ENCODE assay signal across 7 mouse cellular contexts in the genomic region with DNA sequence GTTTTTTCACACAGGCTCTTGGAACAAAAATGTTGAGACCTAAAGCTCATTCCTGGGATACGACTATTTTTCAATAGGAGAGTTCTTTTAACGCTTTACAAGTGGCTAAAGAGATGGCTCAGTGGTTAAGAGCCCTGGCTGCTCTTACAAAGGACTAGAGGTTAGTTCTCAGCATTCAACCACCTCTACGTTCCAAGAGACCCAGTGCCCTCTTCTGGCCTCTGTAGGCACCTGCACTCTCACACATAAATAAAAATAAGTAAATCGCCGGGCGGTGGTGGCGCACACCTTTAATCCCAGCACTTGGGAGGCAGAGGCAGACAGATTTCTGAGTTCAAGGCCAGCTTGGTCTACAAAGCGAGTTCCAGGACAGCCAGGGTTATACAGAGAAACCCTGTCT.
DNase-seq lines count a peak whose midpoint lies in the region; ATAC-seq and TF ChIP-seq lines count a peak whose summit lies in the region.
"Not testable (repeated sequence)": the region's sequence is repeated elsewhere in the genome, so short reads cannot be mapped to it uniquely, and the experiment has no call there.

No protein-coding gene starts in this region.

- not testable (repeated sequence) for H3K4me3 ChIP-seq in ES-Bruce4 (ENCODE audit: low read depth, low read length); ES-E14 (ENCODE audit: insufficient read depth in 1 of 2, low read depth in 1 of 2, low read length in 2 of 2, poor library complexity in 1 of 2, severe bottlenecking in 1 of 2); liver, adult 2 months (ENCODE audit: insufficient read depth, low read depth, low read length); stomach, postnatal 0 days (ENCODE audit: low read depth, low read length)

- peak; percentile 52 for TF ChIP-seq CTCF in ES-Bruce4 (IDR thresholded peaks at IDR 0.05; ENCODE audit: low read depth, low read length)
- peak; percentile 25 for TF ChIP-seq CTCF in Patski (IDR thresholded peaks at IDR 0.05)
- not testable (repeated sequence) for TF ChIP-seq CTCF in liver, adult 2 months (IDR thresholded peaks at IDR 0.05; ENCODE audit: low read depth, low read length)
- 0 out of 2 replicates have a peak, but pooled peaks have one; percentile 2 for TF ChIP-seq CTCF in stomach, postnatal 0 days (IDR thresholded peaks at IDR 0.05; ENCODE audit: low read depth)

- POLR2A ChIA-PET in Patski (lab: Charles Lee): not testable (repeated sequence)

- CTCF ChIA-PET in Patski (lab: Charles Lee): interaction anchor here (1.2 kb wide), 1 partner anchor 10 kb away, joined by 3 read pairs; no protein-coding TSS in a partner anchor

- H3K27ac ChIP-seq in ES-Bruce4 (ENCODE audit: insufficient read depth, low read length); ES-E14 (ENCODE audit: insufficient read depth, low read depth, low read length, poor library complexity, severe bottlenecking); liver, adult 2 months (replicated peaks; ENCODE audit: insufficient read depth, low read depth, low read length); stomach, postnatal 0 days (replicated peaks): not testable (repeated sequence)

- not testable (repeated sequence) for ATAC-seq in Patski; stomach, postnatal 0 days (ENCODE audit: low FRiP score, low TSS enrichment)

- H3K36me3 ChIP-seq in ES-Bruce4 (ENCODE audit: control insufficient read depth, insufficient read depth, low read length, poor library complexity, severe bottlenecking); ES-E14 (ENCODE audit: control insufficient read depth, insufficient read depth, low read length, poor library complexity, severe bottlenecking); liver, adult 2 months (ENCODE audit: control insufficient read depth, insufficient read depth, low read length); stomach, postnatal 0 days (ENCODE audit: control insufficient read depth, insufficient read depth, low read length): not testable (repeated sequence)

- 94% methylated on average over 8 of the region's 8 CpGs for WGBS in liver, adult 2 months
- WGBS in stomach, postnatal 0 days: 90% methylated on average over 8 of the region's 8 CpGs

- not testable (repeated sequence) for TF ChIP-seq POLR2A in ES-Bruce4 (IDR thresholded peaks at IDR 0.05; ENCODE audit: insufficient read depth, low read length); liver, adult 2 months (IDR thresholded peaks at IDR 0.05; ENCODE audit: extremely low read depth, insufficient read depth, low read length)

- not testable (repeated sequence) for TF ChIP-seq EP300 in ES-Bruce4 (IDR thresholded peaks at IDR 0.05; ENCODE audit: insufficient read depth, low read depth, low read length); stomach, postnatal 0 days (optimal IDR thresholded peaks at IDR 0.05)

- in situ Hi-C loops in ES-E14 (cut with MboI; ENCODE audit: low sequenced_read_pairs in 2 of 2, unreplicated experiment in 2 of 2); Patski (cut with MboI; ENCODE audit: low pct_unique_long_range_greater_than_20kb): not testable (repeated sequence)

- not testable (repeated sequence) for H3K79me2 ChIP-seq in liver, adult 2 months (ENCODE audit: control insufficient read depth, insufficient read depth, low read length)

- DNase-seq in A20 (ENCODE audit: low read depth, low spot score): peak; percentile 12
- DNase-seq in ES-E14 (ENCODE audit: low read depth, low spot score); Patski (ENCODE audit: low read depth, low spot score); stomach, postnatal 0 days (ENCODE audit: low spot score): not testable (repeated sequence)
- peak; percentile 85 for DNase-seq in ZHBTc4 (ENCODE audit: low read depth, low spot score)
- DNase-seq in liver, adult 2 months (ENCODE audit: extremely low read depth, low read depth, low spot score): peak; percentile 10

- H3K4me2 ChIP-seq in stomach, postnatal 0 days (replicated peaks; ENCODE audit: low read depth): not testable (repeated sequence)

- H3K9me3 ChIP-seq in ES-Bruce4 (replicated peaks; ENCODE audit: control insufficient read depth, insufficient read depth, low read length, poor library complexity, severe bottlenecking); ES-E14 (ENCODE audit: control insufficient read depth, insufficient read depth, low read depth, low read length); stomach, postnatal 0 days (ENCODE audit: control insufficient read depth, low read length): not testable (repeated sequence)

- not testable (repeated sequence) for H3K27me3 ChIP-seq in ES-Bruce4 (ENCODE audit: control insufficient read depth, insufficient read depth, low read length, poor library complexity, severe bottlenecking); Patski; liver, adult 2 months (ENCODE audit: control insufficient read depth, insufficient read depth, low read length); stomach, postnatal 0 days (ENCODE audit: control insufficient read depth, insufficient read depth, low read length)

- not testable (repeated sequence) for H3K4me1 ChIP-seq in ES-Bruce4 (ENCODE audit: control insufficient read depth, insufficient read depth, low read length); liver, adult 2 months (ENCODE audit: control insufficient read depth, insufficient read depth, low read length); stomach, postnatal 0 days (replicated peaks; ENCODE audit: control insufficient read depth, insufficient read depth)
- peaks cover 0 to 22% of the 10 kb centered on the region in 2 experiments; a peak in 2 of 4 replicates for H3K4me1 ChIP-seq in ES-E14 (ENCODE audit: control insufficient read depth in 2 of 2, insufficient read depth in 2 of 2, low read length in 2 of 2, poor library complexity in 1 of 2)

- H3K9ac ChIP-seq in ES-Bruce4 (ENCODE audit: low read depth, poor library complexity, severe bottlenecking); ES-E14 (ENCODE audit: insufficient read depth, low read depth, low read length, poor library complexity, severe bottlenecking); liver, adult 2 months (ENCODE audit: low read depth, low read length); stomach, postnatal 0 days (ENCODE audit: low read length): not testable (repeated sequence)

TF ChIP-seq in ES-E14, 5 proteins besides CTCF, POLR2A, EP300 and RAD21:
- TF ChIP-seq ZC3H11A (IDR thresholded peaks at IDR 0.05; ENCODE audit: borderline replicate concordance, low read depth, low read length): peak; percentile 47; the same call in 1 of the 2 replicates
